Mouse (Mus musculus) intestine, postnatal 0 days (tissue): ENCODE results near the gene 4931428L18Rik. TPM values are rescaled to one million over a fixed set of nuclear protein-coding genes. Genes with fewer than 3 reads are reported as not detected.
"Not testable (repeated sequence)": the region's sequence is repeated elsewhere in the genome, so short reads cannot be mapped to it uniquely, and the experiment has no call there.

Experiments
- ATAC-seq: fragments of 200-750 bp; cut with Nextera tagmentation; 2 replicates; pipeline ENCODE4 v1.8.0; 2017; ENCODE audit warnings: mild to moderate bottlenecking, moderate TSS enrichment, moderate library complexity
- H3K27ac ChIP-seq: fragments of 300-500 bp; sonication (generic); 2 replicates; pipeline ENCODE4 v1.5.1; 2014; ENCODE audit warnings: mild to moderate bottlenecking, low read depth, low read length, moderate library complexity
- H3K27me3 ChIP-seq: fragments of 300-500 bp; sonication (generic); replicated peaks from 2 replicates; pipeline ENCODE4 v1.6.1; 2014; ENCODE audit warnings: low read length, mixed read lengths; ENCODE audit not compliant: control insufficient read depth, insufficient read depth
- H3K36me3 ChIP-seq: fragments of 300-500 bp; sonication (generic); 2 replicates; pipeline ENCODE4 v1.6.1; 2014; ENCODE audit warnings: mild to moderate bottlenecking, moderate library complexity; ENCODE audit not compliant: control insufficient read depth, insufficient read depth
- H3K4me1 ChIP-seq: fragments of 300-500 bp; sonication (generic); replicated peaks from 2 replicates; pipeline ENCODE4 v1.6.1; 2014; ENCODE audit warnings: antibody characterized with exemption, low read length, mixed read lengths; ENCODE audit not compliant: control insufficient read depth, insufficient read depth
- H3K4me2 ChIP-seq: fragments of 300-500 bp; sonication (generic); replicated peaks from 2 replicates; pipeline ENCODE4 v1.6.1; 2014; ENCODE audit warnings: low read depth, mild to moderate bottlenecking, moderate library complexity
- H3K4me3 ChIP-seq: fragments of 300-500 bp; sonication (generic); 2 replicates; pipeline ENCODE4 v1.5.1; 2014; ENCODE audit warnings: low read depth, low read length
- H3K9ac ChIP-seq: fragments of 300-500 bp; sonication (generic); 2 replicates; pipeline ENCODE4 v1.6.1; 2014; ENCODE audit warnings: mild to moderate bottlenecking, low read depth, low read length
- H3K9me3 ChIP-seq: fragments of 300-500 bp; sonication (generic); 2 replicates; pipeline ENCODE4 v1.6.1; 2016; ENCODE audit warnings: mixed run types; ENCODE audit not compliant: control insufficient read depth
- CTCF ChIP-seq: sonication (generic); IDR thresholded peaks from 2 replicates; pipeline ENCODE4 v1.5.1; 2016; ENCODE audit warnings: low read depth, mild to moderate bottlenecking, control low read depth, antibody characterized with exemption, moderate library complexity
- WGBS: fragments of 180-500 bp; shearing (Covaris S2); extraction: QIAGEN DNeasy Blood & Tissue Kit; methylation state at CpG from one replicate; pipeline ENCODE4 v1.1.7; 2014; 5-methylcytosine and 5-hydroxymethylcytosine counted together
- polyA plus RNA-seq: library from polyadenylated mRNA; unstranded; fragments of >200 nt; fragmentation: Nextera tagmentation; extraction: Ambion mirVana; gene quantifications from 2 replicates; pipeline ENCODE4 v1.2.1, GENCODE M21; 2015

The 4931428L18Rik gene
- polyA plus RNA-seq, 1 experiment from 2014 or later, result 0.16 TPM

DNA sequence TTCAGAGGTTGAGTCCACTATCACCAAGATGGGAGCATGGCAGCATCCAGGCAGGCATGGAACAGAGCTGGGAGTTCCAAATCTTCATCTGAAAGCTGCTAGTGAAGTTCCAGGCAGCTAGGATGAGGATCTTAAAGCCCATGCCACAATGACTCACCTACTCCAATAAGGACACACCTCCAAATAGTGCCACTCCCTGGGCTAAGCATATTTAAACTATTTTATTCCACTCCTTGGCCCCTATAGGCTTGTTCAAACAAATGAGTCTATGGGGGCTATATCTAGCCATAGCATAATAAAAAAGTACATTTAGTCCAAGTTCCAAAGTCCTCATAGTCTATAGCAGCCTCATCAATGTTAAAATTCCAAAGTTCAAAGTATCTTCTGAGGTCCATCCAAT lies 199.3 kb downstream of the 4931428L18Rik start:
- Histone ChIP-seq H3K27me3 (no peaks in the 10 kb centered on the region), H3K36me3 (no peaks in the 10 kb centered on the region), H3K27ac (no peak overlapping the region), H3K9ac (no peak overlapping the region), H3K4me2 (no peak overlapping the region), H3K4me3 (no peak overlapping the region), H3K9me3 (no peaks in the 10 kb centered on the region), H3K4me1 (peaks cover 4% of the 10 kb centered on the region; the same call in 1 of the 2 replicates)
- TF ChIP-seq CTCF, result no peak
- peak; percentile 91 for ATAC-seq

DNA sequence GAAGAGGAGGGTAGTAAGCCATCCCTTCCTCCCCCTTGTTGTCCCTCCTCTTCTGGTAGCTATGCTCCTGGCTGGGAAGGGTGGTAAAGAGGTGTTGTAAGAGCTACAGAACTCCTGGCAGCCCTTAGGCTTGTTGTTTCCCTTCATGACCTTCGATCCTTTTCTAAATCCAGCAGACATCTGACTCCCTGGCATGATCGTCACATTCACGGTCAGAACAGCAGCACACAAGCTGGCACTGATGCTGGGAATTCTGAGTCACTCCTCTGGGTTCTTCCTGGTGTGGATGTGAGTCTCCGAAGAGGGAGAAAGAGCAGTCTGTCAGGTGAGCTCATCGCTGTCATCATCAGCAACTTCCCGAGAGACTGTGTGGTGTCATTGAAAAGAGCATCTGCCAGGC lies 203.2 kb downstream of the 4931428L18Rik start:
- Histone ChIP-seq H3K4me2 (no peak overlapping the region), H3K9me3 (no peaks in the 10 kb centered on the region), H3K27ac (no peak overlapping the region), H3K4me3 (no peak overlapping the region), H3K27me3 (no peaks in the 10 kb centered on the region), H3K4me1 (no peaks in the 10 kb centered on the region; the same call in 1 of the 2 replicates), H3K9ac (no peak overlapping the region), H3K36me3 (no peaks in the 10 kb centered on the region)
- no peak for TF ChIP-seq CTCF
- 44% methylated on average over 6 of the region's 6 CpGs for WGBS
- peak; percentile 76 for ATAC-seq

DNA sequence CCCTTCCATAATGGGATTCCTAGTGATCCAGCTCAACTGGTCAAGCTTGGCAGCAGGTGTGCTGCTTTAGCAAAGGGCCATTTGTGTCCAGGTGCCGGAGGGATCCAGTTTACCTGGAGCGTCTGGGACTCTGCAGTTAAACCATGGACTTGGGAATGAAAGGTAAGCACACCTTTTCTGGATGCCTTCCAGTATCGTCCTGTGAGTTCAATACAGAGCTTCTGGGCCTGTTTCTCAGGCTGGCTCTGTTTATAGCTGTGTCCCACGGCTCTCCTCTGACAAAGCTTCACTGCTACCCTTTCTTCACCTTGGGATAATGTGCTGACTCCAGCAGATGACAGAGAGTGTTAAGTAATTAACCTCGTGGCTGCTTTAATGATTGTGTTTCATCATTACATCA lies 205.1 kb downstream of the 4931428L18Rik start:
- no peak overlapping the region for H3K4me3 ChIP-seq
- WGBS, result 51% methylated on average over 5 of the region's 5 CpGs
- H3K9me3 ChIP-seq, result no peaks in the 10 kb centered on the region
- H3K27ac ChIP-seq, result peak overlapping the region; percentile 50; the same call in 1 of the 2 replicates
- no peak overlapping the region for H3K9ac ChIP-seq
- TF ChIP-seq CTCF, result no peak
- peak; percentile 74 for ATAC-seq
- H3K27me3 ChIP-seq, result no peaks in the 10 kb centered on the region
- no peaks in the 10 kb centered on the region for H3K36me3 ChIP-seq
- H3K4me1 ChIP-seq, result no peaks in the 10 kb centered on the region; the same call in 1 of the 2 replicates
- no peak overlapping the region for H3K4me2 ChIP-seq

DNA sequence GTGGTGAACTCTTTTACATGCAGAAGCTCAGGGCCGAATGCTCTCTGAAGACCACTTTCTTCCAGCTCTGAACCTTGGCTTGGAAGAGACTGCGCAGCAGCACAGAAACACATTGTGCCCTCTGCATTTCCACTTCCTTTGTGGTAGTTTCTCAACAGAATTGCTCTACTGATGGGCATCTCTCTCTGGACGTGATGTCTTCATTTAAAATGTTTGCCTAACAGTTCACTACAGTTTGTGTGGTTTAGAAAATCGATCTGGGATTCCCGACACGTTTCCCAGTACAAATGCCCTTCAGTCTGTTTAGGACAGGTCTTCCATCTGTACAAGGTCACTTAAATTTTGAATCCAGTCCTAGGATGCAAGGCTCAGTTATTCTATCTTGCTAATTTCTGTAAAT lies 206.4 kb downstream of the 4931428L18Rik start:
- no peaks in the 10 kb centered on the region for H3K36me3 ChIP-seq
- ATAC-seq, result no peak
- no peak overlapping the region for H3K4me3 ChIP-seq
- H3K4me1 ChIP-seq, result no peaks in the 10 kb centered on the region; the same call in 1 of the 2 replicates
- H3K27me3 ChIP-seq, result no peaks in the 10 kb centered on the region
- no peak for TF ChIP-seq CTCF
- 82% methylated on average over 6 of the region's 6 CpGs for WGBS
- H3K4me2 ChIP-seq, result no peak overlapping the region
- H3K27ac ChIP-seq, result no peak overlapping the region
- no peaks in the 10 kb centered on the region for H3K9me3 ChIP-seq
- H3K9ac ChIP-seq, result no peak overlapping the region

DNA sequence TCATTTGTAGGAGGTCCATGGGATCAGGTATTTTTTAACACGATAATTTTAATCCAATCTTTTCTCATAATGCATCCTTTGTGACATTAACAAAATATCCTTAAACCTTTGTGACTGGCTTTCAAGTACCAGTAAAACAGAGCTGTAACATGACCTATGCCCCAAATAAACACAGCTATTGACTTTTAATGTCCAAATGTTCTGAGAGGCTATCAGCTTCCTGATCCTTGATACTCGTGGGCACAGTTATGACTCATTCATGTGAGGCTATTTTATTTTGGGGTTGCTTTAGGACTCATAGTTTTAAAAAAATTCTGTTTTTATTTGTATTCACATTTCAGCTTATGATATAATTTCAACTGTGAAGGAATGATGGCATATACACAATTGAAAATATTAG lies 207.2 kb downstream of the 4931428L18Rik start:
- H3K4me3 ChIP-seq, result no peak overlapping the region
- H3K9ac ChIP-seq, result no peak overlapping the region
- no peak for ATAC-seq
- H3K4me1 ChIP-seq, result no peaks in the 10 kb centered on the region; the same call in 1 of the 2 replicates
- no peak overlapping the region for H3K27ac ChIP-seq
- H3K4me2 ChIP-seq, result no peak overlapping the region
- H3K36me3 ChIP-seq, result no peaks in the 10 kb centered on the region
- WGBS, result 44% methylated on average over 2 of the region's 2 CpGs
- no peaks in the 10 kb centered on the region for H3K27me3 ChIP-seq
- no peak for TF ChIP-seq CTCF
- no peaks in the 10 kb centered on the region for H3K9me3 ChIP-seq

DNA sequence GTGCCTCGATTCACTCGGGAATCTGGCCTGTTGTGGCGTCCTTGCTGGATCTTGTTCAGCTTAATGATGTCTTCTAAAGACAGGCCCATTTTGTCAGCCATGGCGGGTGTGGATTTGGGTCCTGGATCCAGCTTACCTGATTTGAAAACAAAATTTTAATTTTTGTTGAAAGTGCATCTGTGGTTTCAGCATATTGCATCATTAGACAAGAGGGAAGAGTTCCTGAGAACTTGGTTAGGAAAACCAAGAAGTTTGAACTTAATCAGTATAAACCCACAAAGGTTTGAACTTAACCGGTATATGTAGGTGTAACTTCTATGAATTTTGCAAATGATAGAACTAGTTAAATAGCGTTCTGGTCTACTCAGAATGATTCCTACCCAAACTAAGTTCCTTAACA lies 244.6 kb downstream of the 4931428L18Rik start, which contains the start of gene AC153137.1:
Gene AC153137.1, minus strand, starts transcription at position 101 of the 400 bp plus-strand sequence.
- not testable (repeated sequence) for H3K9ac ChIP-seq, H3K27ac ChIP-seq, H3K4me1 ChIP-seq, H3K9me3 ChIP-seq, H3K4me3 ChIP-seq, H3K4me2 ChIP-seq, H3K27me3 ChIP-seq, ATAC-seq, H3K36me3 ChIP-seq
- WGBS, result 88% methylated on average over 5 of the region's 6 CpGs

DNA sequence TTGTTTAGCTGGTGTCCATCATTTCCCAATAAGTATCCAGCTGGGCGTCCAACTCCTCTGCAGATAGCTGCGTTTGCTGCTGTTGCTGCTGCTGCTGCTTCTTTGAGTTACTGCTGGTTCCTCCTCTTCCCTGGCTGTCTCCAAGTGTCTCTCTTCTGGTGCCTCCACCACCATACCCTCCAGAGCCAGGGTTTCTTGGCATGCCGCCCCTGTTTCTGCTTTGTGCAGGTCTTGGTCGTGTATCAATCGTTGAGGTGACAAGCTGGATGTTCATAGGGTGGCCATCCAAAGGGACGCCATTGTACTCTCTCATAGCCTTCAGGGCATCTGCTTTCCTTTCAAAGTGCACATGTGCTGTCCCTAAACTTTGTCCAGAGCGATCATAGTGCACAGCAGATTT lies 245.2 kb downstream of the 4931428L18Rik start:
- H3K9ac ChIP-seq, ATAC-seq, H3K4me1 ChIP-seq, H3K9me3 ChIP-seq, H3K27ac ChIP-seq, H3K36me3 ChIP-seq, H3K4me2 ChIP-seq, H3K27me3 ChIP-seq, H3K4me3 ChIP-seq: not testable (repeated sequence)
- 87% methylated on average over 7 of the region's 7 CpGs for WGBS
